Mouse (Mus musculus) left cerebral cortex, adult 2 months (tissue): ENCODE measurements at regions not wholly inside any gene's neighbourhood (a gene's known extent, or its start where the extent isn't known, plus 50 kb on each side); places are given as distances from the start of the nearest gene placed in this dataset.

Source experiments
- DNase-seq, 2 experiments: peaks; one replicate each; pipeline ENCODE4 v3.0.0; 2021 to 2022; ENCODE audit warnings: low spot score in 2 of 2, mixed read lengths in 1 of 2; ENCODE audit errors: extremely low spot score in 1 of 2
- H3K27ac ChIP-seq: fragments of 200-600 bp; 2 replicates; pipeline ENCODE4 v1.8.1; 2022
- H3K4me3 ChIP-seq: fragments of 200-600 bp; 2 replicates; pipeline ENCODE4 v1.8.1; 2022
- CTCF ChIP-seq: fragments of 200-600 bp; IDR thresholded peaks from 2 replicates; pipeline ENCODE4 v1.8.1; 2022; ENCODE audit warnings: antibody characterized with exemption, mild to moderate bottlenecking, moderate library complexity
- intact Hi-C: fragments of 180-260 bp; cut with DNase I; formaldehyde crosslinking; loops from one replicate; pipeline ENCODE4 v1.15.1; 2025

DNA sequence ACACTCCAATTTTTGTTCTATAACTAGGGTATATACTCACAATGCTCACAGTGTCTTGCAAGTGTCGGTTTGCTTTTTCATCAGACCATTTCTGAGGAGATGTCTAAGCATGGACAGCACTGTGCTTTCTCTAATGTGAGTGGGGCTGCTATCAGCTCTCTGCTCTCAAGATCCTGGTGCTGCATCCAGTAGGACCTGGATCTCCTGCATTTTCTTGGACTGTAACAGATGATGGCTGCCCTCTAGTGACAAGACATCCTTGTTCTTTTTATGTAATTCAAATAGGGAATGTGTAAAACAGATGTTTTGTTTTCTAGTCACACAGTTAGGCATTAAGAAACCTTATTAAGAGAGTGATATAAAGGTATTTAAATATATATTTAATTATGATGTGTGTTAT, 1002.5 kb upstream of the Adgrl4 start:
- no peak overlapping the region for H3K27ac ChIP-seq
- peak in 1 of 2 experiments; percentile 22 for DNase-seq

DNA sequence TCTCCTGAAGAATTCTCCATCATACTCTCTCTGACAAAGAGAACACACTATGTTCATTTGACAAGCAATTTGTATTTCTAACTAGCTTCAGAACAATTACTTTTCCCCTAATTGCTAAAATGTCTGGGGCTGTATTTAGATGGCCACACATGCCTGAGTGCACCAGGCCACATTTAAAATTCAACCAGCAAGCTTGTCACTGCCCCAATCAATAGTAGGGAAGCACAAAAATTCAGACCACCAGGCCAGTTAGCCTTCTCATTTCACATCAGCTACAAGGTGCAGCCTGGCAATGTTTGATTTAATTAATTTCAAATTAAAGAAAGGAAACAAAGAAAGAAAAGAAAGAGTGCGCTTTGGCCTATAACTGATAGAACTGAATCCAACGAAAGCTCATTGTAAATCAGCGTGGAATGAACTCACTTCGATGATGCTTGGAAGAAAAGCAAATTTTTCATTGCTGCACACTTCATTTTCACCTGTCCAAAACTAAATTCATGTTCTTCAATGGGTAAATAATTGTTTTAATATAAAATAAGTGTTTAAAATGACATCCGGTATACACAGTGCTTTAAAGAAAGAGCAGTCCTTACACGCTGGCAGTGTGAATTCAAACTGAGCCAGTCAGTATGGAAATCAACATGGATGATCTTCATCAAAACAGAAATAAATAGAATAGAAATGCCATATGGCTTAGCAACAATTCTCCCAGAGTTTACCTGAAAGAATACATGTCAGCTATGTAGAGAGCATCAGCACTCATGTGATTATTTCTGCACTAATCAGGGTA, 1001.7 kb upstream of the Adgrl4 start:
- DNase-seq = no peak
- TF ChIP-seq CTCF = no peak

More for the DNA sequence above, 1002.5 kb upstream of the Adgrl4 start:
- peak; percentile 53 for TF ChIP-seq CTCF
- intact Hi-C loops = no loop called here
- no peak overlapping the region for H3K4me3 ChIP-seq

More for the DNA sequence above, 1001.7 kb upstream of the Adgrl4 start:
- Histone ChIP-seq H3K27ac (no peak overlapping the region), H3K4me3 (no peak overlapping the region)
- intact Hi-C loops = no loop called here
